Mouse (Mus musculus) lung, embryonic 14.5 days (tissue): ENCODE results near the gene Spata9. TPM values are rescaled to one million over a fixed set of nuclear protein-coding genes. Genes with fewer than 3 reads are reported as not detected.

Source experiments
- ATAC-seq: fragments of 200-750 bp; cut with Nextera tagmentation; 2 replicates; pipeline ENCODE4 v1.8.0; 2017; ENCODE audit warnings: mild to moderate bottlenecking, moderate TSS enrichment, moderate library complexity; ENCODE audit not compliant: insufficient read depth
- DNase-seq: peaks from one replicate; pipeline ENCODE4 v3.0.0-alpha.2; 2015
- H3K27ac ChIP-seq: fragments of 300-500 bp; sonication (generic); 2 replicates; pipeline ENCODE4 v1.5.1; 2014; ENCODE audit warnings: low read depth, mild to moderate bottlenecking, moderate library complexity
- H3K27me3 ChIP-seq: fragments of 300-500 bp; sonication (generic); 2 replicates; pipeline ENCODE4 v1.6.1; 2014; ENCODE audit warnings: low read length, control low read depth; ENCODE audit not compliant: insufficient read depth
- H3K36me3 ChIP-seq: fragments of 300-500 bp; sonication (generic); 2 replicates; pipeline ENCODE4 v1.6.1; 2014; ENCODE audit warnings: control low read depth; ENCODE audit not compliant: insufficient read depth
- H3K4me1 ChIP-seq: fragments of 300-500 bp; sonication (generic); 2 replicates; pipeline ENCODE4 v1.6.1; 2014; ENCODE audit warnings: antibody characterized with exemption, control low read depth; ENCODE audit not compliant: insufficient read depth
- H3K4me2 ChIP-seq: fragments of 300-500 bp; sonication (generic); 2 replicates; pipeline ENCODE4 v1.6.1; 2014; ENCODE audit warnings: mild to moderate bottlenecking
- H3K4me3 ChIP-seq: fragments of 300-500 bp; sonication (generic); 2 replicates; pipeline ENCODE4 v1.5.1; 2014; ENCODE audit warnings: low read depth, low read length
- H3K9ac ChIP-seq: fragments of 300-500 bp; sonication (generic); 2 replicates; pipeline ENCODE4 v1.6.1; 2014
- H3K9me3 ChIP-seq: fragments of 300-500 bp; sonication (generic); 2 replicates; pipeline ENCODE4 v1.6.1; 2016; ENCODE audit warnings: low read depth, low read length, control low read depth
- CTCF ChIP-seq: IDR thresholded peaks from 2 replicates; pipeline ENCODE4 v1.5.1; 2016; ENCODE audit warnings: antibody characterized with exemption, low read depth
- WGBS: fragments of 180-500 bp; shearing (Covaris S2); extraction: QIAGEN DNeasy Blood & Tissue Kit; methylation state at CpG from one replicate; pipeline ENCODE4 v1.1.7; 2014; 5-methylcytosine and 5-hydroxymethylcytosine counted together
- polyA plus RNA-seq: library from polyadenylated mRNA; unstranded; fragments of >200 nt; fragmentation: Nextera tagmentation; extraction: Ambion mirVana; gene quantifications from 2 replicates; pipeline ENCODE4 v1.2.1, GENCODE M21; 2014

The Spata9 gene
- polyA plus RNA-seq, 1 experiment from 2014 or later, result 0.82 TPM

GRCm38 (mm10) chr13:75988096-75988495 lies 21.1 kb downstream of the Spata9 start:
- H3K9ac ChIP-seq, result no peak overlapping the region
- no peak for TF ChIP-seq CTCF
- DNase-seq (peak; percentile 7), ATAC-seq (no peak)
- H3K4me2 ChIP-seq, result no peak overlapping the region
- H3K9me3 ChIP-seq, result no peaks in the 10 kb centered on the region
- H3K27ac ChIP-seq, result no peak overlapping the region
- no peaks in the 10 kb centered on the region for H3K4me1 ChIP-seq
- H3K36me3 ChIP-seq, result no peaks in the 10 kb centered on the region
- H3K4me3 ChIP-seq, result no peak overlapping the region
- 72% methylated on average over 1 of the region's 1 CpGs for WGBS
- H3K27me3 ChIP-seq, result no peaks in the 10 kb centered on the region

DNA sequence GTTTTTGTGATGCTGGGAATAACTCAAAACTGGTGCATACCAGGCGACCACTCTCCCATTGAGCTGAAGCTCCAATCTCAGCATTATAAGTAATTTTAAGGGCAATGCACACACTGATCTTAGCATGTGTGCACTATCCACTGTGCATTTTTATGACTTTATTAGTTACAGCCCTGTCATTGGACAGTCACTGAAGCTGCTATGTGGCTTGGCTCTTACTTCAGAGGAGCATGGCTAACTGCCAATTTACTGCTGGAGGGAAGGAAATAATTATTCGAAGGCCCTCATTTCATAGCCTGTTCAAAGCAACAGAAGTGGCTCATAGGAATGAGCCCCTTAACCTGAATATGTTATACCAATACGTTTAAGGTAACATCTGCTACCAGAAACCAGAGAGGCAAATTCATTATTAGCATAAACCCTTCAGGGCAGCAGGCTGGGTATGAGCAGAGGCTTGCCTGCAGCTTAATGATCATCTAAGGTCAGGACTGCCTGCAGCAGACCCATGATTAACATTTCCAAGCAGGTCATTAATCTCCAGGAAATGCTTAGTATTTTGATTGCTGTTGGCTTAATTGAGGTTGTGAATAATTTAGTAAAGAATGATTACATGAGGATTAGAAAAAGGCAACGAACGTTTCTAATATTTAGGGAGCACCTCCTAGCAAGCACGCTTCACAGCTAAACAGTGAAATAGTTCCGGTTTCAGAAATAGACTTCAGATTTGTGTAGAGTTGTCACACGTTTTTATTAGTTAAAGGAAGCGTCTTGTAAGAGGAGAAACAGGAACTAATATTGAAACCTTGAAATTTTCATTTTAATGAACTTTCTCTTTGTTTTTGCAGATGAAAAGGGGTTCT lies 25.4 kb downstream of the Spata9 start:
- H3K36me3 ChIP-seq, result no peaks in the 10 kb centered on the region
- no peak overlapping the region for H3K27ac ChIP-seq
- 0 out of 2 replicates have a peak, but pooled peaks cover 7% of the 10 kb centered on the region for H3K9me3 ChIP-seq
- H3K27me3 ChIP-seq, result no peaks in the 10 kb centered on the region
- 35% methylated on average over 9 of the region's 9 CpGs for WGBS
- no peak overlapping the region for H3K9ac ChIP-seq
- H3K4me2 ChIP-seq, result no peak overlapping the region
- no peak for TF ChIP-seq CTCF
- H3K4me3 ChIP-seq, result no peak overlapping the region
- peak; percentile 96 for ATAC-seq
- H3K4me1 ChIP-seq, result no peaks in the 10 kb centered on the region
- peak; percentile 93 for DNase-seq

GRCm38 (mm10) chr13:76003272-76003671 lies 36.3 kb downstream of the Spata9 start:
- Histone ChIP-seq H3K36me3 (peaks cover 7% of the 10 kb centered on the region; the same call in 1 of the 2 replicates), H3K4me1 (no peaks in the 10 kb centered on the region), H3K9ac (no peak overlapping the region), H3K27me3 (no peaks in the 10 kb centered on the region), H3K27ac (no peak overlapping the region), H3K4me2 (no peak overlapping the region), H3K4me3 (no peak overlapping the region), H3K9me3 (no peaks in the 10 kb centered on the region)
- 74% methylated on average over 3 of the region's 3 CpGs for WGBS
- ATAC-seq (no peak), DNase-seq (no peak)
- no peak for TF ChIP-seq CTCF

DNA sequence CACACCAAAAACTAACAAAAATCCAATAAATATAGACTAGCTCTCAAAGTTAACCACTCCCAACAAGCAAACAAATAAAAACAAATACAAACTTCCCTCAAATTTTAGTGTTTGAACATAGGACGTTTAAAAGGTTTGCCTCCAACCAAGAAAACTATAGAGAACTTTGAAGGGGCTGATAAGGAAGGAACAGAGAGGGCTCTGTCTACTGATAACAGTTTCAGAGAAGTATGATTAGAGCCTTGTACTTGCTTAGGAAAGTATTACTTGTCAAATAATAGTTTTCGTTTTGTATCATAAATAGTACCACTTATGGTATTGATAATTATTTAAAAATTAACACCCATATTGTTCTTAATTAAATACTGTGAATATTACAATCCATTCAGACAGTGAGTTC lies 47.6 kb downstream of the Spata9 start:
- H3K9me3 ChIP-seq, result no peaks in the 10 kb centered on the region
- H3K4me2 ChIP-seq, result no peak overlapping the region
- ATAC-seq, result no peak
- no peaks in the 10 kb centered on the region for H3K36me3 ChIP-seq
- H3K27ac ChIP-seq, result no peak overlapping the region
- no peaks in the 10 kb centered on the region for H3K27me3 ChIP-seq
- 50% methylated on average over 2 of the region's 2 CpGs for WGBS
- H3K4me1 ChIP-seq, result no peaks in the 10 kb centered on the region
- no peak overlapping the region for H3K4me3 ChIP-seq
- TF ChIP-seq CTCF, result no peak
- DNase-seq, result no peak
- no peak overlapping the region for H3K9ac ChIP-seq

DNA sequence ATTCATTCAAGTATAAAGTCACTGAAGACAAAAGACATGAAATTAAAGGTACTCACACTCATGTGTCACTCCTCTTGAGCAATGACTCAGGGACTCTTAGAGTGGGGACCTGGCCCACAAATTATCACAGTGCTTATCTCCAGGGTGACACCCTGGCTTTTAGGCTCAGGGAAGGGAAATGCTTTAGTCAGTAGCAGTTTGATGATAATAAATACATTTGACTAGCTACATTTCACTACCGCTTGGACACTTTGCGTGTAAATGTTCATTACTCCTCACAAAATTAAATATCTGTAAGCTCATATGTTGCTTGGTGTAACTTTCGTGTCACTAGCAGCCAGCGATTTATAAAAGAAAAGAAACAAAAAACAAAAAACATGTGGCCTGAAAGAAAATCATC lies 50.5 kb downstream of the Spata9 start:
- ATAC-seq (no peak), DNase-seq (peak; percentile 29)
- 50% methylated on average over 4 of the region's 4 CpGs for WGBS
- Histone ChIP-seq H3K4me3 (peak overlapping the region; percentile 65), H3K36me3 (no peaks in the 10 kb centered on the region), H3K4me2 (peak overlapping the region; percentile 74), H3K4me1 (no peaks in the 10 kb centered on the region), H3K9ac (peak overlapping the region; percentile 84), H3K9me3 (no peaks in the 10 kb centered on the region), H3K27ac (peak overlapping the region; percentile 96), H3K27me3 (no peaks in the 10 kb centered on the region)
- TF ChIP-seq CTCF, result no peak

DNA sequence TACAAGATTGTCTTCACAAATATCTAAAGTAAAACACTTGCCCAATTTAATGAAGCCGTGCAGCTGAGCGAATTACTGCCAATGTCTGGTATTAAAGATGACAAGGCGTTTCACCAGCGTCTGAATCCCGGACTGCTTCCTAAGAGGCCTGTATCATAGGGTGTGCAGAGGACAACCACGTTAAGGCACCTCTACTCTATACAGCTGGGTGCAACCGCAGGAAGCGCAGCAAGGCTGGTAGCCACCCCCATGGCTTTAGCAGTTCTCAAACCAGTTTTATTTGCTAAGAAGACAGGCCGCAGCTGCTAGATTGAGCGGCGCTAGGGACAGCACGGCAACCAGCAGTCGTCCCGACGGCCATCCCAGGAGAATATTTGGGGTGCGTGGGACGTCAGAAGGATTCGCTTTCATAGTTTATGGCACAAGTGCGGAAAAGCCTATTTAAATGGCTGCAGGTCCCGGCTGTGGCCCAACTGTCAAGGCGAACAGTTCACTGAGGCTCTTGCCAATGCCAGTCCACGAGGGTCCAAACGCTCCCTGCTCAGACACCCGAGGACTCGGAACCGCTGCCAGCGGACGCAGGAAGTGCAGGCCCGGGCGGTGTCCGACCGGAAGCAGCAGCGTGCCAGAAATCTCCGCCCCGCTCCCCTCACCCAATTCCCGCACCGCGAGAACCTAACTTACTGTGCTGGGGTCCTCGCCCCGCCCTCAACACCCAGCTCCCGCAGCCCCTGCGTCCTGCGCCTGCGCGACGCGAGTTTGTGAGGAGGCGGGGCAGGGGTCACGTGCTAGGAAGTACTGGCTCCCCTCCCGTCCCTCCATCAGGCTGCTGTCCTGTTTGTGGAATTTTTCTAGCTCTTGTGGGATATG lies 51.3 kb downstream of the Spata9 start, which contains the start of gene Rfesd:
Gene Rfesd (minus strand): TSS at position 746 of the 870 bp plus-strand sequence.
- no peak for TF ChIP-seq CTCF
- H3K4me2 ChIP-seq, result peak within 1 kb of the TSS; percentile 74
- under 1% methylated on average over 50 of the region's 50 CpGs for WGBS

More for the DNA sequence above, 51.3 kb downstream of the Spata9 start, which contains the start of gene Rfesd:
- H3K4me3 ChIP-seq, result peak within 1 kb of the TSS; percentile 65
- peak; percentile 99 for DNase-seq
- peak within 1 kb of the TSS; percentile 96 for H3K27ac ChIP-seq
- H3K27me3 ChIP-seq, result no peaks in the 10 kb centered on the region
- no peaks in the 10 kb centered on the region for H3K4me1 ChIP-seq
- peak within 1 kb of the TSS; percentile 84 for H3K9ac ChIP-seq
- no peaks in the 10 kb centered on the region for H3K36me3 ChIP-seq
- no peaks in the 10 kb centered on the region for H3K9me3 ChIP-seq
- peak; percentile 100 for ATAC-seq
